Mouse (Mus musculus): ENCODE results near the gene Fgfr2.

GRCm38 (mm10) chr7:132547126-132547525 lies 576.0 kb downstream of the Fgfr2 start:
- TF ChIP-seq CTCF (IDR thresholded peaks at IDR 0.05; ENCODE audit: control insufficient read depth, insufficient read depth, insufficient replicate concordance, low read depth, low read length): no peak
- no peak for TF ChIP-seq POLR2A (IDR thresholded peaks at IDR 0.05; ENCODE audit: control insufficient read depth, low read depth, low read length)
